8 mouse cellular contexts compared by ENCODE assay signal in the genomic region with DNA sequence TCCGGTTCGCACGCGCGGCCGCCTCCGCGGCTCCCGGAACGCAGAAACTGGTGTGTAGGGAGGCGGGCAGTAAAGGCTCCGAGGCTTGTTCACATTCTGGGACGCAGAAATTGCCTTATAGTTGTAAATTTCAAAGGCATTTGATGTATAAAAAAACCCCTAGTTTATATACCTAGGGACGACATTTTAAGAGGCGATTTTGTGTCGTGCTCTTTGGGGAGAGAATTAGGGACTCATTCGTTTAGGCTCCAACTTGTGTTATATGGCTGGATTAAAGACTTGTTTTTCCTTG. TPM values are rescaled to one million over a fixed set of nuclear protein-coding genes. Genes with fewer than 3 reads are reported as not detected.
DNase-seq lines count a peak whose midpoint lies in the region; ATAC-seq and TF ChIP-seq lines count a peak whose summit lies in the region.

No protein-coding gene starts in this region.

- dilution Hi-C loops in CH12.LX (cut with MboI; ENCODE audit: extremely low pct_ligation_motif_present, extremely low pct_unique_long_range_greater_than_20kb, low sequenced_read_pairs), result no loop called here

- no peak for DNase-seq in heart, adult 18-20 months
- no peak for DNase-seq in CH12.LX (ENCODE audit: extremely low read depth)
- no peak for DNase-seq in ovary, postnatal 14 days (ENCODE audit: low spot score)
- DNase-seq in B cell, adult 2 months, result no peak
- DNase-seq in cerebellum, adult 8-10 months, result no peak

- H3K9ac ChIP-seq in heart, embryonic 12.5 days, result peak overlapping the region; percentile 97
- peak overlapping the region; percentile 97 for H3K9ac ChIP-seq in CH12.LX (ENCODE audit: insufficient read depth, low read depth)
- H3K9ac ChIP-seq in forebrain, embryonic 15.5 days (replicated peaks), result peak overlapping the region; percentile 85
- H3K9ac ChIP-seq in liver, embryonic 16.5 days (ENCODE audit: low read depth, low read length), result peak overlapping the region; percentile 96

- H3K4me1 ChIP-seq in heart, embryonic 12.5 days (replicated peaks), result peaks cover 33% of the 10 kb centered on the region
- peaks cover 7 to 41% of the 10 kb centered on the region in 2 experiments; a peak in 3 of 4 replicates for H3K4me1 ChIP-seq in CH12.LX (ENCODE audit: control insufficient read depth in 1 of 2, insufficient read depth in 2 of 2)
- H3K4me1 ChIP-seq in forebrain, embryonic 15.5 days, result peaks cover 37% of the 10 kb centered on the region
- H3K4me1 ChIP-seq in liver, embryonic 16.5 days (ENCODE audit: control insufficient read depth, low read depth, low read length), result peaks cover 31% of the 10 kb centered on the region

- no peak for TF ChIP-seq CTCF in CH12.LX (conservative IDR thresholded peaks at IDR 0.05 in 1 of 2, IDR thresholded peaks at IDR 0.05 in 1 of 2; ENCODE audit: low read depth in 2 of 2, low read length in 2 of 2)

- TF ChIP-seq RAD21 in CH12.LX (IDR thresholded peaks at IDR 0.05; ENCODE audit: low read depth, low read length), result no peak

- H3K27me3 ChIP-seq in heart, embryonic 12.5 days (replicated peaks), result no peaks in the 10 kb centered on the region
- H3K27me3 ChIP-seq in CH12.LX (replicated peaks), result no peaks in the 10 kb centered on the region
- H3K27me3 ChIP-seq in forebrain, embryonic 15.5 days, result no peaks in the 10 kb centered on the region
- H3K27me3 ChIP-seq in liver, embryonic 16.5 days (ENCODE audit: control insufficient read depth, insufficient read depth, low read depth, low read length), result no peaks in the 10 kb centered on the region

- TF ChIP-seq POLR2A in CH12.LX (IDR thresholded peaks at IDR 0.05; ENCODE audit: low read depth, low read length), result no peak

- no peaks in the 10 kb centered on the region for H3K9me3 ChIP-seq in heart, embryonic 12.5 days (replicated peaks)
- H3K9me3 ChIP-seq in CH12.LX (replicated peaks; ENCODE audit: low read length), result no peaks in the 10 kb centered on the region
- H3K9me3 ChIP-seq in forebrain, embryonic 15.5 days, result no peaks in the 10 kb centered on the region
- H3K9me3 ChIP-seq in liver, embryonic 16.5 days (replicated peaks; ENCODE audit: control insufficient read depth, low read length), result no peaks in the 10 kb centered on the region

- in situ Hi-C loops in CH12.LX (cut with MboI; ENCODE audit: low pct_ligation_motif_present, low pct_unique_long_range_greater_than_20kb, low sequenced_read_pairs), result no loop called here

- H3K4me3 ChIP-seq in heart, embryonic 12.5 days, result peak overlapping the region; percentile 91
- H3K4me3 ChIP-seq in CH12.LX (replicated peaks in 1 of 3; ENCODE audit: low read depth in 2 of 3, low read length in 2 of 3, poor library complexity in 1 of 3), result peak overlapping the region; percentile 78 to 97 (median 90)
- H3K4me3 ChIP-seq in forebrain, embryonic 15.5 days, result peak overlapping the region; percentile 94
- H3K4me3 ChIP-seq in liver, embryonic 16.5 days (ENCODE audit: low read depth, low read length), result peak overlapping the region; percentile 95

- peaks cover 22% of the 10 kb centered on the region for H3K36me3 ChIP-seq in heart, embryonic 12.5 days
- peaks cover 23 to 53% of the 10 kb centered on the region in 2 experiments for H3K36me3 ChIP-seq in CH12.LX (replicated peaks in 1 of 2; ENCODE audit: control insufficient read depth in 1 of 2, insufficient read depth in 1 of 2, low read length in 1 of 2)
- peaks cover 18% of the 10 kb centered on the region for H3K36me3 ChIP-seq in forebrain, embryonic 15.5 days
- peaks cover 16% of the 10 kb centered on the region for H3K36me3 ChIP-seq in liver, embryonic 16.5 days (ENCODE audit: control insufficient read depth, insufficient read depth)

- no peak for ATAC-seq in heart, embryonic 12.5 days (ENCODE audit: insufficient number of reproducible peaks, low FRiP score)
- no peak for ATAC-seq in forebrain, embryonic 15.5 days (replicated peaks)
- no peak for ATAC-seq in liver, embryonic 16.5 days (ENCODE audit: low read depth)

- peak overlapping the region; percentile 98 for H3K27ac ChIP-seq in heart, embryonic 12.5 days (ENCODE audit: poor library complexity, severe bottlenecking)
- peak overlapping the region; percentile 88 for H3K27ac ChIP-seq in CH12.LX (ENCODE audit: insufficient read depth, low read depth)
- peak overlapping the region; percentile 95 for H3K27ac ChIP-seq in forebrain, embryonic 15.5 days (replicated peaks)
- peak overlapping the region; percentile 99 for H3K27ac ChIP-seq in liver, embryonic 16.5 days (ENCODE audit: low read length)

- TF ChIP-seq EP300 in CH12.LX (IDR thresholded peaks at IDR 0.05; ENCODE audit: low read length), result no peak

- peaks cover 55% of the 10 kb centered on the region for H3K79me2 ChIP-seq in CH12.LX (replicated peaks; ENCODE audit: control insufficient read depth, extremely low read depth, insufficient read depth, poor library complexity, severe bottlenecking)

- peak overlapping the region; percentile 92 for H3K4me2 ChIP-seq in heart, embryonic 12.5 days
- H3K4me2 ChIP-seq in CH12.LX (ENCODE audit: insufficient read depth, low read depth, poor library complexity, severe bottlenecking), result peak overlapping the region; percentile 85; the same call in 1 of the 2 replicates
- peak overlapping the region; percentile 64 for H3K4me2 ChIP-seq in forebrain, embryonic 15.5 days (replicated peaks)
- H3K4me2 ChIP-seq in liver, embryonic 16.5 days (ENCODE audit: low read depth, low read length), result peak overlapping the region; percentile 85

- 0% methylated on average over 17 of the region's 17 CpGs for WGBS in heart, embryonic 12.5 days
- 0% methylated on average over 17 of the region's 17 CpGs for WGBS in forebrain, embryonic 15.5 days
- WGBS in liver, embryonic 16.5 days (ENCODE audit: insufficient replicate concordance), result 0% methylated on average over 17 of the region's 17 CpGs

TF ChIP-seq in CH12.LX, 34 proteins besides CTCF, POLR2A, EP300 and RAD21:
- TF ChIP-seq ETS1 (conservative IDR thresholded peaks at IDR 0.05; ENCODE audit: low read depth, low read length) (no peak), MEF2A (IDR thresholded peaks at IDR 0.05; ENCODE audit: borderline replicate concordance, low read depth, low read length) (no peak), RCOR1 (conservative IDR thresholded peaks at IDR 0.05; ENCODE audit: low read depth, low read length) (no peak), SIN3A (IDR thresholded peaks at IDR 0.05; ENCODE audit: low read length) (peak; percentile 65; the same call in 1 of the 2 replicates), JUND (conservative IDR thresholded peaks at IDR 0.05; ENCODE audit: low read depth, low read length) (no peak), NELFE (IDR thresholded peaks at IDR 0.05; ENCODE audit: low read depth, low read length) (no peak), JUN (IDR thresholded peaks at IDR 0.05; ENCODE audit: insufficient read depth, low read depth, low read length) (no peak), MAZ (IDR thresholded peaks at IDR 0.05; ENCODE audit: low read depth, low read length) (no peak), CHD1 (IDR thresholded peaks at IDR 0.05; ENCODE audit: low read depth, low read length) (peak; percentile 91)

RNA-seq across cellular contexts. Expression of gene Dnajc5, which starts 0.6 kb away (rescaled TPM):
- 89.5 and 91.9 TPM in 2 replicates for polyA plus RNA-seq in heart, embryonic 12.5 days (2016; fragmentation: Nextera tagmentation; extraction: Ambion mirVana)
- total RNA-seq in heart, adult 18-20 months (2021), result 10 to 100 TPM; 59.0 to 64.0 TPM
- 54.5 and 57.6 TPM in 2 replicates for total RNA-seq in CH12.LX (2012; rRNA removed)
- total RNA-seq in CH12.LX (2014; rRNA removed), result 45.5 and 51.1 TPM in 2 replicates
- polyA plus RNA-seq in CH12.LX (2012; ENCODE audit: insufficient read length, low read depth), result 54.6 and 62.7 TPM in 2 replicates
- polyA plus RNA-seq in forebrain, embryonic 15.5 days (2015; fragmentation: Nextera tagmentation; extraction: Ambion mirVana), result 199 and 209 TPM in 2 replicates
- polyA plus RNA-seq in liver, embryonic 16.5 days (2015; fragmentation: Nextera tagmentation; extraction: Ambion mirVana), result 26.4 and 27.3 TPM in 2 replicates

RNA-seq across cellular contexts. Expression of gene Tpd52l2, which starts 23.9 kb away (rescaled TPM):
- polyA plus RNA-seq in heart, embryonic 12.5 days (2016; fragmentation: Nextera tagmentation; extraction: Ambion mirVana), result 105 and 109 TPM in 2 replicates
- 10 to 100 TPM; 63.9 to 65.2 TPM for total RNA-seq in heart, adult 18-20 months (2021)
- total RNA-seq in CH12.LX (2012; rRNA removed), result 80.7 and 90.4 TPM in 2 replicates
- 126 and 127 TPM in 2 replicates for total RNA-seq in CH12.LX (2014; rRNA removed)
- polyA plus RNA-seq in CH12.LX (2012; ENCODE audit: insufficient read length, low read depth), result 92.0 and 92.1 TPM in 2 replicates
- polyA plus RNA-seq in forebrain, embryonic 15.5 days (2015; fragmentation: Nextera tagmentation; extraction: Ambion mirVana), result 133 and 141 TPM in 2 replicates
- polyA plus RNA-seq in liver, embryonic 16.5 days (2015; fragmentation: Nextera tagmentation; extraction: Ambion mirVana), result 62.7 and 69.3 TPM in 2 replicates

RNA-seq across cellular contexts. Expression of gene Abhd16b, which starts 27.9 kb away (rescaled TPM):
- polyA plus RNA-seq in heart, embryonic 12.5 days (2016; fragmentation: Nextera tagmentation; extraction: Ambion mirVana), result 0.24 TPM in 1 of 2 replicates, not detected in the other
- total RNA-seq in heart, adult 18-20 months (2021), result not detected
- total RNA-seq in CH12.LX (2012; rRNA removed) (0.13 TPM in 1 of 2 replicates, not detected in the other), CH12.LX (2014; rRNA removed) (not detected in 2 replicates)
- polyA plus RNA-seq in CH12.LX (2012; ENCODE audit: insufficient read length, low read depth), result 0.45 TPM in 1 of 2 replicates, not detected in the other
- polyA plus RNA-seq in forebrain, embryonic 15.5 days (2015; fragmentation: Nextera tagmentation; extraction: Ambion mirVana), result not detected in 2 replicates
- polyA plus RNA-seq in liver, embryonic 16.5 days (2015; fragmentation: Nextera tagmentation; extraction: Ambion mirVana), result 0.09 TPM in 1 of 2 replicates, not detected in the other
